Mouse (Mus musculus) cortical plate, adult 2 months (tissue): ENCODE measurements around the gene Mark3. TPM values are rescaled to one million over a fixed set of nuclear protein-coding genes. Genes with fewer than 3 reads are reported as not detected.
"Not testable (repeated sequence)": the region's sequence is repeated elsewhere in the genome, so short reads cannot be mapped to it uniquely, and the experiment has no call there.

Experiments
- H3K27ac ChIP-seq: fragments of 200-500 bp; 2 replicates; pipeline ENCODE4 v1.5.1; 2012; ENCODE audit warnings: low read length, control low read depth, inconsistent platforms; ENCODE audit not compliant: insufficient read depth
- H3K4me1 ChIP-seq: fragments of 200-500 bp; 2 replicates; pipeline ENCODE4 v1.6.1; 2011; ENCODE audit warnings: low read length; ENCODE audit not compliant: control insufficient read depth, insufficient read depth
- H3K4me3 ChIP-seq: fragments of 200-500 bp; 2 replicates; pipeline ENCODE4 v1.5.1; 2011; ENCODE audit warnings: mild to moderate bottlenecking, low read length, control low read depth; ENCODE audit not compliant: insufficient read depth
- CTCF ChIP-seq: fragments of 200-500 bp; IDR thresholded peaks from 2 replicates; pipeline ENCODE4 v1.5.1; 2011; ENCODE audit warnings: mild to moderate bottlenecking, control low read depth, low read length; ENCODE audit not compliant: insufficient read depth; ENCODE audit errors: extremely low read depth
- POLR2A ChIP-seq: fragments of 200-500 bp; IDR thresholded peaks from 2 replicates; pipeline ENCODE4 v1.6.1; 2011; ENCODE audit warnings: mild to moderate bottlenecking, low read length, control low read depth; ENCODE audit not compliant: insufficient read depth; ENCODE audit errors: extremely low read depth
- polyA plus RNA-seq: library from polyadenylated mRNA; depleted of rRNA; stranded (reverse); fragments of >200 nt; gene quantifications from 2 replicates; pipeline ENCODE4 v1.2.3, GENCODE M21; 2012

Gene Mark3
- polyA plus RNA-seq, 1 experiment: 76.5 TPM

DNA sequence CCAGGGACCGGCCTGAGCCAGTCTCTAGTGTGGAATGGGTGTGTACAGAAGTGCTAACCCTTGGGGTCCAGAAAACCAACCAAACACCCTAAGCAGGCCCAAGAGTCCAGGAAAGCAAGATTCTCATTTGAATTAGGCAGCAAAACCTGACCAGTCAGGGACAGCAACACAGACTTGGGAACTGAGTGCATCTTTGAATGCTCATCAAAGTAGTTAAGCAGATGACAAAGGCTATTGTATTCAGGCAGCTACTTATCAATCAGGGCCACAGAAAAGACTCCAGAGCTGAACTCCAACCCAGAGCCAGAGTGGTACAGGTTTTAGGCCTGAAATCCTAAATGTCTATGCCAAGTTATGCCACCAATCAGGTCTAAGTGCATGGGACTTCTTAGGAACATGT, 86.3 kb downstream of the Mark3 start:
- no peak overlapping the region for H3K4me3 ChIP-seq
- TF ChIP-seq POLR2A (no peak), CTCF (no peak)
- peaks cover 3% of the 10 kb centered on the region for H3K4me1 ChIP-seq
- no peak overlapping the region for H3K27ac ChIP-seq

DNA sequence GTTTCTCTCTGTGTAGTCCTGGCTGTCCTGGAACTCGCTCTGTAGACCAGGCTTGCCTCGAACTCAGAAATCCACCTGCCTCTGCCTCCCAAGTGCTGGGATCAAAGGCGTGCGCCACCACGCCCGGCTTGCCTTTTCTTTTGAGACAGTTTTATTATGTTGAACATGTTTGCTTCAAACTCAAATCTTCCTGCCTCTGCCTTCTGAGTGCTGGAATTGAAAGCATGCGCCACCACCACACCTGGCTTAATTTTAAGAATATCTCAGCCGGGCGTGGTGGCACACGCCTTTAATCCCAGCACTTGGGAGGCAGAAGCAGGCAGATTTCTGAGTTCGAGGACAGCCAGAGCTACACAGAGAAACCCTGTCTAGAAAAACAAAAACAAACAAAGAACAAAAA, 87.2 kb downstream of the Mark3 start:
- H3K4me3 ChIP-seq, H3K27ac ChIP-seq, H3K4me1 ChIP-seq: not testable (repeated sequence)

DNA sequence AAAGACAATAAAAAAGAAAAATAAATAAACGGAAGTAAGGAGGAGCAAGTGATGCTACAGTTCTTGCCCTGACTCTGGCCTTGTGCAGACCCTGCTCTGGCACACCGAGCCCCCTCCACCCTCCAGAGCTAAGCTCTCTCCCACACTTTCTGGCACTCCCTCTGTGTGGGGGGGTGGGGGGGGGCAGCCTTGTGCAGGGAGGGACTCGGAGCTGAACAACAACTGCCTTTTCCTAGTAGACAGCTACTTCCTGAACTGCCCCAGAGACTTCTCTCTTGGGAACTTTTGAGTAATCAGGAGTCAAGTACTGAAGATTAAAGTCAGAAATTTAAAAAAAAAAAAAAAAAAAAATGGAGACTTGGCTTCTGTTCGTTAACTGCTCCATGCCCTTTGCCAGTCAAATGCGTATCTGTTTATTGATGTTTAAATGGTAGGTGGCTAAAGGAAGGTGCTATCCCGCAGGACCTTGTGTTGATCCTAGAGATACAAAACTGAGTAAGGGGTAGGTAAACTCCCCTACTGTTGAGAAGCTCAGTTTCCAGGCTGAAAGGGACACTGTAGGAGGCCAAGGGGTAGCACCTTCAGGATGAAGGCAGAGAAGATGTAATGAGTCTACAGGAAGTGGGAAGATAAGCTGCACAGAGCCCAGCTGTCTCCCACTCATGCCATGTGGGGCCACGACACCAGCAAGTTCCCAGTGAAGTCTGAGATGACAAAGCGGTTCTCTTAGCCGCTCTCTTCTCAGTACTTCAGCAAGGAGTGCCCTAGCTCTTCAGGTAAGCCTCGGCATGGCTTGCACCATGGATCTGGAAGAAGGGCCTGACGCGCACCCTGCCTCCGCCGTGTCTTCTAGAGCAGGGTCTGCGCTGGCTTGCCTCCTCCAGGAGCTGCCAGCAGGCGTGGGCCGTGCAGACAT, 89.2 kb downstream of the Mark3 start:
- peaks cover 4% of the 10 kb centered on the region for H3K4me1 ChIP-seq
- no peak overlapping the region for H3K27ac ChIP-seq
- no peak overlapping the region for H3K4me3 ChIP-seq
- TF ChIP-seq CTCF: no peak
- TF ChIP-seq POLR2A: no peak

DNA sequence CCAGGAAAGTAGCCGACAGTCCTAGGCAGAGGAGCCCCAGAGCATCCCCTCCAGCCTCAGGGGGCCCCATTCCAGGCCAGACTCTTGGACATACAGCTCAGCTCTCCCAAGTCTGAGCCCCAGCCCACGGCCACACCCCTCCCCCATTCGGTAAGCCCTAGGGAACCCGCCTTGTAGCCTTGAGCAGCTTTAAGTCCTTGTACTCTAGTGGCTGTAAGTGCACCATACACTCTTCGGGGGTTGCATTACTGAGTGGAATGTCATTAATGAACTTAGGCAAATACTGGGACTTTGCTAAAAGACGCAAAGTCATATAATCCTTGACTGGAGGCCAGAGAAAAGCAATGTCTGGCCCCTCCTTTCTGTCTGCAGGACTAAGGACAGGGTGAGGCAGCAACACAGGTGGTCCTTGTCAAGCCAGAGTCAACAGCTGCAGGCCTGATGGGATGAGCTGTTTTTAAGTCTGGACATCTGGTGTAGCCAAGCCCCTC, 89.9 kb downstream of the Mark3 start:
- Histone ChIP-seq H3K27ac (no peak overlapping the region), H3K4me1 (peaks cover 4% of the 10 kb centered on the region), H3K4me3 (no peak overlapping the region)
- no peak for TF ChIP-seq CTCF
- no peak for TF ChIP-seq POLR2A

DNA sequence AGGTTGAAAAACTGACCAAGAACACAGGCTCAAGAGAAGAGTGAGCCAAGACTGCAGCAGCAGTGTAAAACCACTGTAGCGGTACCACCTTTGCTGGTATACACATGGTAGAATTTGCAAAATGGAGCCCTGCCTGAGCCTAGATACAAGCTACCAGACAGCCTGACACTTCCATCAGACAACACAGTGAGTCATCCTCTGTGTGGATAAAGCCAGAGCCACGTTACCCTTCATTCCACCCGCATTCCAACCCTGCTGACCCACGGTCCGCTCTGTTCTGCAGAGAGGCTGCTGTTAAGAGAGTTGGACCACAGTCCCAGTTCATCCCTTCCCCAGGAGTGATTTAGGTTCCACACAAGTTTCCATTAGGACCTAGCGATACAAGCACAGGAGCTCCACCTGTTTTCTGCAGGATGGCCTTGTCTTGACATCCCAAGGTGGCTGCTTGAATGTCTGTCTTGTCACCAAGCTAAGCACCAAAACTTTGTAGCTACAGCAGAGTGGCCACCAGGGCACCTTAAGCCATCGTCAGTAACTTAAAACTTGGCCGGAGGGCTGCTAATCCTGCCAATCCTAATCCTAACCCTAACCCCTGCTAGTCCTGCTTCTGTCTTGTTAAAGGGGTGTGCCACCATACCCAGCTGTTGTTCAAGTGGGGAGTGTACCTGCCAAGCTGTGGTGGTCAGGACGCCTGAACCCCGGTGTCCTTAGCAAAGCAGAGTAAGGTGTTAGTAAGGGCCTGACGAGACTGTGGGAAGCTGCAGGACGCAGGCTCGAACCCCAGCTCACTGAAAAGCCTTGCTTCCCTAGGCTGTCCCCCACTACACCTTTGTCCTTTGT, 90.9 kb downstream of the Mark3 start:
- Histone ChIP-seq H3K27ac (peak overlapping the region; percentile 40; the same call in 1 of the 2 replicates), H3K4me3 (no peak overlapping the region), H3K4me1 (peaks cover 4% of the 10 kb centered on the region)
- no peak for TF ChIP-seq POLR2A
- TF ChIP-seq CTCF: no peak

DNA sequence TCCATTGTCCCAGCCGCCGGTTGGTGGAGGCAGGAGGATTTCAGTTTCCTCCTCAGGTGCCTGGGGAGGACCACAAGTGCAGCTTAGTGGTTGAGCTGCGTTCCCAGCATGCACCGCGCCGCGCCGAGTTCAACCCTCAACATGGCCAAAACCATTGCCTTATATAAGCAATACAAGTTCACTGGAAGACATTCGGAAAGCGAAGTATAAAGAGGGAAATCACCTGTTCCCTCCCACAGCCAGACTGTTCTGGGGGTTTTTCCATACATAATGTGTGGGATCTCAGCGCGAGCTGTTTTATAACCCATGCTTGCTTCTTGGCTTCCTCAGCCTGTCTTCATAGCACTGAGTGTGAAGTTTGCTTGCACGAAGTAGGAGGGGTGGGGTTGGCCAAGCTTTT, 92.1 kb downstream of the Mark3 start:
- H3K4me3 ChIP-seq: no peak overlapping the region
- no peak for TF ChIP-seq CTCF
- TF ChIP-seq POLR2A: peak; percentile 33; the same call in 1 of the 2 replicates
- H3K4me1 ChIP-seq: peaks cover 4% of the 10 kb centered on the region
- peak overlapping the region; percentile 40 for H3K27ac ChIP-seq

DNA sequence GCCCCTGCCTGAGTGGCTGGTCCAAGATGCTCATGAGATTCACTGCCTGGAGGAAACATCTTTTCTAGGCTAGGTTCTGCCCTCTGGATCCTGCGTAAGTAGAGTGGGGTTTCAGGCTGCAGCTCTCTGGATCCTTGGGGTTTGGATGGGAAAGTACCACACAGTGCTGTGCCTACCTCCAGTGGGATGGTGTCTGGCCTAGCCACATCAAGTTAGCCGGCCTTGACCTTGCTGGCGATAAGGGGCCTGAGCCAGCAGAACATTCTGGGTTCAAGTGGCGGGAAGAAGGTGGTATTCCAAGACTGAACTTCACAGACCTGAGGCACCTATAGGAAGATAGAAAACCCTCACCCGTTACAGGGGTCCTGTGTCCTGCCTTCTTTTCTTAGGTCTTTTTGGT, 93.1 kb downstream of the Mark3 start:
- peaks cover 4% of the 10 kb centered on the region for H3K4me1 ChIP-seq
- peak overlapping the region; percentile 12; the same call in 1 of the 2 replicates for H3K27ac ChIP-seq
- H3K4me3 ChIP-seq: no peak overlapping the region
- no peak for TF ChIP-seq POLR2A
- TF ChIP-seq CTCF: no peak

DNA sequence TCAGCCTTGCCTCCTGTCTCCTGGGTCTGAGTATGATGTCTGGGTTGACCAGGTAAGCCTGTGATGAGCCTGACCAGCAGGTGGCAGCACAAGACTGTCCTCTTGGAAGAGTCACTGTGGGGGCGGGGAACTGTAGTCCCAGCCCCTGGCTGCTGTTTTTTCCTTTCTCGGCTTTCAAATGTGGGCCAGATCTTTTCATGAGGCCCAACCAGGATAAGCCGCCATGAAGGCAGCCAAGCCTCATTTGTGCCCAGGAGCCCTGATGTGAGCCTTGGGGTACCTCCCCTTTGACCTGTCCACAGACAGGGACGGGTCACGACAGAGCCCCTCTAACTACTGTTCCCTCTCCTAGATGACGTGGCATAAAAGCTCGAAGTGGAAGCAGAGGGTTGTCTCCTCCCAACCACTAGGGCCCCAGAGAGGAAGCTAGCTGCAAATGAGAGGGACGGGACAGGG, 94.2 kb downstream of the Mark3 start:
- H3K4me1 ChIP-seq: peaks cover 4% of the 10 kb centered on the region
- H3K27ac ChIP-seq: peak overlapping the region; percentile 73
- peak; percentile 65; the same call in 1 of the 2 replicates for TF ChIP-seq POLR2A
- TF ChIP-seq CTCF: peak; percentile 96
- peak overlapping the region; percentile 99 for H3K4me3 ChIP-seq

DNA sequence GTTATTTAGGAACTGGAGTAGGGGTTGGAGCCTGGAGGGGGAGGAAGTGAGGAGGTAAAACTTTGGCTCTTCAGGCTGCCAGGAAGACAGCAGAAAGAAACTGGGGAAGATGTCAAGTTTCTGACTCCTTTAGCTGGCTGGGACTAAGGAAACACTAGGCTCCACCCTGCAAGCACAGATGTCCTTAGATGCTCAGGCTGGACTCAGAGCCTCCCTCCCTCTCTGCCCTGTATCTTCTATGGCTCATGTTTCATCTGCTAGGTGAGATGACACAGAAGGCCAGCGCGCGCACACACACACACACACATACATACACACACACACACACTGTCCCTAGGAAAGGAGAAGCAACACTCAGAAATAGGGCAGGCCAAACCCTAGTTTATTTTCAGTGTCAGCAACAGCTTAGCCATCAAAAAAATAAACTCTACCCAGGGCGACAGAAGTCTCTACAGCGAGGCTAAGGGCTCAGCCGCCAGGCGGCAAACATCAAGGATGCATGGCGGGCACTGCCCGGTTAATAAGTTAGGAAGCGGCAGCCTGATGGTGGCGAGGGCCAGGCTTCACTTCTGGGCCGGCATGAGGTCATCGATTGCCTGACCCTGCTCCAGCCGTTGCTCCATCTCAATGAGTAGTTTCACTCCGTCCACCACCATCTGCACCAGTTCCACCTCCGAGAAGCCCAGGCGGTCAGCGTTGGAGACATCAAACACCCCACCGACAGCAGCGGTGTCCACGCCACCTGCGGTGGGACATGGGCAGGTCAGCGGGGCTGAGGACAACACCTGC, 94.9 kb downstream of the Mark3 start:
- H3K4me1 ChIP-seq: peaks cover 2% of the 10 kb centered on the region; the same call in 1 of the 2 replicates
- peak overlapping the region; percentile 99 for H3K4me3 ChIP-seq
- TF ChIP-seq POLR2A (peak; percentile 65), CTCF (no peak)
- H3K27ac ChIP-seq: peak overlapping the region; percentile 47
